Mouse (Mus musculus) lung, postnatal 0 days (tissue): ENCODE results near the gene Gm3625. TPM values are rescaled to one million over a fixed set of nuclear protein-coding genes. Genes with fewer than 3 reads are reported as not detected.

Experiments
- ATAC-seq: fragments of 200-750 bp; cut with Nextera tagmentation; 2 replicates; pipeline ENCODE4 v1.8.0; 2017; ENCODE audit warnings: moderate library complexity
- DNase-seq: peaks from one replicate; pipeline ENCODE4 v3.0.0-alpha.2; 2016; ENCODE audit warnings: low spot score
- H3K27ac ChIP-seq: fragments of 300-500 bp; sonication (generic); 2 replicates; pipeline ENCODE4 v1.5.1; 2014; ENCODE audit warnings: antibody characterized with exemption, mild to moderate bottlenecking, low read length, mixed read lengths
- H3K27me3 ChIP-seq: fragments of 300-500 bp; sonication (generic); replicated peaks from 2 replicates; pipeline ENCODE4 v1.6.1; 2014; ENCODE audit warnings: low read length, mixed read lengths; ENCODE audit not compliant: insufficient read depth
- H3K36me3 ChIP-seq: fragments of 300-500 bp; sonication (generic); 2 replicates; pipeline ENCODE4 v1.6.1; 2014; ENCODE audit warnings: low read length, mixed read lengths; ENCODE audit not compliant: insufficient read depth
- H3K4me1 ChIP-seq: fragments of 300-500 bp; sonication (generic); 2 replicates; pipeline ENCODE4 v1.6.1; 2014; ENCODE audit warnings: antibody characterized with exemption, low read depth, low read length, mixed read lengths; ENCODE audit not compliant: insufficient read depth
- H3K4me2 ChIP-seq: fragments of 300-500 bp; sonication (generic); replicated peaks from 2 replicates; pipeline ENCODE4 v1.6.1; 2014; ENCODE audit warnings: low read depth, mild to moderate bottlenecking, low read length, moderate library complexity, mixed read lengths
- H3K4me3 ChIP-seq: fragments of 300-500 bp; sonication (generic); 2 replicates; pipeline ENCODE4 v1.5.1; 2014; ENCODE audit warnings: low read depth, low read length
- H3K9ac ChIP-seq: fragments of 300-500 bp; sonication (generic); replicated peaks from 2 replicates; pipeline ENCODE4 v1.6.1; 2014; ENCODE audit warnings: low read depth, mild to moderate bottlenecking
- H3K9me3 ChIP-seq: fragments of 300-500 bp; sonication (generic); 2 replicates; pipeline ENCODE4 v1.6.1; 2016; ENCODE audit warnings: low read length, mixed read lengths
- CTCF ChIP-seq: IDR thresholded peaks from 2 replicates; pipeline ENCODE4 v1.5.1; 2016; ENCODE audit warnings: antibody characterized with exemption, mild to moderate bottlenecking
- EP300 ChIP-seq: IDR thresholded peaks from 2 replicates; pipeline ENCODE4 v1.6.1; 2016; ENCODE audit warnings: antibody characterized with exemption, mild to moderate bottlenecking, control low read depth
- WGBS: fragments of 180-500 bp; shearing (Covaris S2); extraction: QIAGEN DNeasy Blood & Tissue Kit; methylation state at CpG from one replicate; pipeline ENCODE4 v1.1.7; 2014; 5-methylcytosine and 5-hydroxymethylcytosine counted together
- polyA plus RNA-seq: library from polyadenylated mRNA; unstranded; fragments of >200 nt; fragmentation: Nextera tagmentation; extraction: Ambion mirVana; gene quantifications from 2 replicates; pipeline ENCODE4 v1.2.1, GENCODE M21; 2015

Gm3625 gene
- polyA plus RNA-seq, 1 experiment from 2014 or later, result not detected

- no peak for ATAC-seq
- H3K27me3 ChIP-seq, result no peaks in the 10 kb centered on the region
- 61% methylated on average over 14 of the region's 14 CpGs for WGBS
- no peak overlapping the region for H3K27ac ChIP-seq
- no peak overlapping the region for H3K4me3 ChIP-seq
- H3K36me3 ChIP-seq, result no peaks in the 10 kb centered on the region
- DNase-seq, result no peak
- no peak overlapping the region for H3K4me2 ChIP-seq
- TF ChIP-seq CTCF, result no peak
- TF ChIP-seq EP300, result no peak
- no peaks in the 10 kb centered on the region for H3K4me1 ChIP-seq
- H3K9me3 ChIP-seq, result no peaks in the 10 kb centered on the region
- no peak overlapping the region for H3K9ac ChIP-seq
Observed at GRCm38 (mm10) chr12:4547557-4547956, 45.2 kb downstream of the Gm3625 start.

- Histone ChIP-seq H3K36me3 (no peaks in the 10 kb centered on the region), H3K4me3 (no peak overlapping the region), H3K9me3 (no peaks in the 10 kb centered on the region), H3K27ac (no peak overlapping the region), H3K4me1 (no peaks in the 10 kb centered on the region), H3K9ac (no peak overlapping the region), H3K27me3 (no peaks in the 10 kb centered on the region), H3K4me2 (no peak overlapping the region)
- DNase-seq, result peak; percentile 51
- peak; percentile 54; the same call in 1 of the 2 replicates for ATAC-seq
- TF ChIP-seq EP300 (no peak), CTCF (no peak)
- 32% methylated on average over 5 of the region's 5 CpGs for WGBS
Observed at GRCm38 (mm10) chr12:4546491-4546890, 46.2 kb downstream of the Gm3625 start.

- TF ChIP-seq EP300 (no peak), CTCF (no peak)
- Histone ChIP-seq H3K27ac (no peak overlapping the region), H3K9me3 (no peaks in the 10 kb centered on the region), H3K4me2 (no peak overlapping the region), H3K27me3 (no peaks in the 10 kb centered on the region), H3K4me1 (no peaks in the 10 kb centered on the region), H3K36me3 (no peaks in the 10 kb centered on the region), H3K9ac (no peak overlapping the region), H3K4me3 (no peak overlapping the region)
- DNase-seq, result peak; percentile 19
- ATAC-seq, result no peak
Observed at GRCm38 (mm10) chr12:4545425-4545824, 47.3 kb downstream of the Gm3625 start.

- Histone ChIP-seq H3K36me3 (no peaks in the 10 kb centered on the region), H3K27ac (no peak overlapping the region), H3K27me3 (no peaks in the 10 kb centered on the region), H3K4me2 (no peak overlapping the region), H3K4me3 (no peak overlapping the region), H3K9ac (no peak overlapping the region), H3K9me3 (no peaks in the 10 kb centered on the region), H3K4me1 (no peaks in the 10 kb centered on the region)
- 76% methylated on average over 5 of the region's 5 CpGs for WGBS
- TF ChIP-seq CTCF (no peak), EP300 (no peak)
- DNase-seq (peak; percentile 22), ATAC-seq (no peak)
Observed at GRCm38 (mm10) chr12:4544400-4544919, 48.3 kb downstream of the Gm3625 start.

Other genes starting within 250 kb of the Gm3625 start
- gene Ncoa1, start 115.7 kb downstream of the Gm3625 start, polyA plus RNA-seq, result 9.6 and 12.4 TPM in 2 replicates
- 37.1 and 41.1 TPM in 2 replicates for gene Itsn2, start 289 bp downstream of the Gm3625 start, polyA plus RNA-seq
- gene Fam228a, start 145.5 kb upstream of the Gm3625 start, polyA plus RNA-seq, result 0.06 and 0.08 TPM in 2 replicates
- gene Pfn4, start 176.1 kb upstream of the Gm3625 start, polyA plus RNA-seq, result 1.1 and 1.3 TPM in 2 replicates
- gene Fam228b, start 176.3 kb upstream of the Gm3625 start, polyA plus RNA-seq, result 1.1 and 1.2 TPM in 2 replicates
- gene Sf3b6, start 224.6 kb upstream of the Gm3625 start, polyA plus RNA-seq, result 183 and 204 TPM in 2 replicates
- 13.7 and 15.3 TPM in 2 replicates for gene Fkbp1b, start 248.7 kb upstream of the Gm3625 start, polyA plus RNA-seq